ENCODE assay signal across 8 mouse cellular contexts in the genomic region with DNA sequence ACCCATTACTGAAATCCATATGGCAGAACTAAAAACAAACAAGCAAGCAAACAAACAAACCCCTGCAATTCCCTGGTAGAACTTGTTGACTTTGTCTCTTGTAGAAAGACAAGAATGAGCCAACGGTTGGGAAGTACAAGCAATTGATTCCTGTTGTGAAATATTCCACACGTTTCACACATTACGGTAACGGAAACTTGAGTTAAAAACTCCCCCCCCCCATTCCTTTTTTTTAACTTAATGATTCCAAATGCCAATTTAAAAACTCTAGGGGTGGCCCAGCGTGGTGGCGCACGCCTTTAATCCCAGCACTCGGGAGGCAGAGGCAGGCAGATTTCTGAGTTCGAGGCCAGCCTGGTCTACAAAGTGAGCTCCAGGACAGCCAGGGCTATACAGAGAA. TPM values are rescaled to one million over a fixed set of nuclear protein-coding genes. Genes with fewer than 3 reads are reported as not detected.
DNase-seq lines count a peak whose midpoint lies in the region; ATAC-seq and TF ChIP-seq lines count a peak whose summit lies in the region.

A gene (minus strand): TSS at position 101 of the 400 bp plus-strand sequence.

- no peak for TF ChIP-seq CTCF in lung, embryonic 14.5 days (IDR thresholded peaks at IDR 0.05; ENCODE audit: low read depth)

- peak within 1 kb of the TSS; percentile 98 for H3K27ac ChIP-seq in lung, embryonic 14.5 days (ENCODE audit: low read depth)
- H3K27ac ChIP-seq in embryonic facial prominence, embryonic 11.5 days (replicated peaks; ENCODE audit: low read depth, low read length), result peak within 1 kb of the TSS; percentile 92
- peak within 1 kb of the TSS; percentile 98 for H3K27ac ChIP-seq in heart, embryonic 13.5 days (replicated peaks)

- no peak within 1 kb of the TSS for H3ac ChIP-seq in myocyte (ENCODE audit: control insufficient read depth, insufficient read length)

- WGBS in lung, embryonic 14.5 days, result 82% methylated on average over 9 of the region's 9 CpGs
- WGBS in embryonic facial prominence, embryonic 11.5 days, result 88% methylated on average over 9 of the region's 9 CpGs
- WGBS in heart, embryonic 13.5 days, result 88% methylated on average over 9 of the region's 9 CpGs

- H3K9ac ChIP-seq in lung, embryonic 14.5 days, result peak within 1 kb of the TSS; percentile 84
- H3K9ac ChIP-seq in embryonic facial prominence, embryonic 11.5 days (replicated peaks; ENCODE audit: low read length), result peak within 1 kb of the TSS; percentile 90
- peak within 1 kb of the TSS; percentile 90 for H3K9ac ChIP-seq in heart, embryonic 13.5 days

- H3K4me3 ChIP-seq in lung, embryonic 14.5 days (ENCODE audit: low read depth, low read length), result peak within 1 kb of the TSS; percentile 83
- H3K4me3 ChIP-seq in embryonic facial prominence, embryonic 11.5 days (ENCODE audit: low read depth, low read length), result peak within 1 kb of the TSS; percentile 77
- peak within 1 kb of the TSS; percentile 96 for H3K4me3 ChIP-seq in heart, embryonic 13.5 days
- peak within 1 kb of the TSS; percentile 35 for H3K4me3 ChIP-seq in myocyte

- H3K4me1 ChIP-seq in lung, embryonic 14.5 days (ENCODE audit: insufficient read depth), result peaks cover 9% of the 10 kb centered on the region; the same call in 1 of the 2 replicates
- H3K4me1 ChIP-seq in embryonic facial prominence, embryonic 11.5 days (ENCODE audit: control insufficient read depth, insufficient read depth, low read length), result no peaks in the 10 kb centered on the region
- peaks cover 17% of the 10 kb centered on the region for H3K4me1 ChIP-seq in heart, embryonic 13.5 days

- peaks cover 21% of the 10 kb centered on the region for H3K79me2 ChIP-seq in myocyte (ENCODE audit: control insufficient read depth, insufficient read depth)

- peak within 1 kb of the TSS; percentile 80 for H3K4me2 ChIP-seq in lung, embryonic 14.5 days
- H3K4me2 ChIP-seq in embryonic facial prominence, embryonic 11.5 days (ENCODE audit: low read depth, low read length), result peak within 1 kb of the TSS; percentile 78
- H3K4me2 ChIP-seq in heart, embryonic 13.5 days, result peak within 1 kb of the TSS; percentile 98
- H3K4me2 ChIP-seq in myocyte (ENCODE audit: low read depth), result peak within 1 kb of the TSS; percentile 100

- H3K36me3 ChIP-seq in lung, embryonic 14.5 days (ENCODE audit: insufficient read depth), result no peaks in the 10 kb centered on the region
- H3K36me3 ChIP-seq in embryonic facial prominence, embryonic 11.5 days (replicated peaks; ENCODE audit: control insufficient read depth, insufficient read depth, low read depth, low read length), result no peaks in the 10 kb centered on the region
- peaks cover 7% of the 10 kb centered on the region for H3K36me3 ChIP-seq in heart, embryonic 13.5 days
- H3K36me3 ChIP-seq in myocyte (ENCODE audit: control insufficient read depth, insufficient read depth), result peaks cover 3% of the 10 kb centered on the region

- ATAC-seq in lung, embryonic 14.5 days (ENCODE audit: insufficient read depth), result no peak
- ATAC-seq in embryonic facial prominence, embryonic 11.5 days (replicated peaks; ENCODE audit: insufficient number of reproducible peaks, low FRiP score, low TSS enrichment, low read depth), result no peak
- ATAC-seq in heart, embryonic 13.5 days (ENCODE audit: extremely low read depth, insufficient number of reproducible peaks, low FRiP score, low TSS enrichment), result no peak

- no peak for DNase-seq in lung, embryonic 14.5 days
- no peak for DNase-seq in lung, postnatal 25 days (ENCODE audit: low spot score)
- no peak for DNase-seq in embryonic facial prominence, embryonic 11.5 days (ENCODE audit: low spot score)
- DNase-seq in left cerebral cortex, postnatal 14 days (ENCODE audit: low spot score in 2 of 2), result no peak
- no peak for DNase-seq in urinary bladder, postnatal 14 days (ENCODE audit: low spot score)
- no peak for DNase-seq in ovary, postnatal 36 days (ENCODE audit: low spot score)

- intact Hi-C loops in left cerebral cortex, postnatal 14 days (cut with DNase I), result no loop called here

- TF ChIP-seq POLR2A in myocyte (IDR thresholded peaks at IDR 0.05; ENCODE audit: insufficient read length, low read depth), result no peak

- no peaks in the 10 kb centered on the region for H3K9me3 ChIP-seq in lung, embryonic 14.5 days (ENCODE audit: low read depth, low read length)
- no peaks in the 10 kb centered on the region for H3K9me3 ChIP-seq in embryonic facial prominence, embryonic 11.5 days (replicated peaks; ENCODE audit: control insufficient read depth, low read length)
- H3K9me3 ChIP-seq in heart, embryonic 13.5 days, result no peaks in the 10 kb centered on the region

- no peaks in the 10 kb centered on the region for H3K27me3 ChIP-seq in lung, embryonic 14.5 days (ENCODE audit: insufficient read depth, low read length)
- H3K27me3 ChIP-seq in embryonic facial prominence, embryonic 11.5 days (ENCODE audit: control insufficient read depth, insufficient read depth, low read length), result no peaks in the 10 kb centered on the region
- no peaks in the 10 kb centered on the region for H3K27me3 ChIP-seq in heart, embryonic 13.5 days (replicated peaks)
- H3K27me3 ChIP-seq in myocyte (ENCODE audit: control insufficient read depth, insufficient read depth, insufficient read length), result no peaks in the 10 kb centered on the region

TF ChIP-seq in myocyte, 11 proteins besides CTCF, POLR2A, EP300 and RAD21:
- TF ChIP-seq TCF3 (IDR thresholded peaks at IDR 0.05; ENCODE audit: insufficient read length, low read depth), result no peak

RNA-seq across cellular contexts. Expression of the gene that starts here (rescaled TPM):
- 85.1 and 93.4 TPM in 2 replicates for polyA plus RNA-seq in lung, embryonic 14.5 days (2014; fragmentation: Nextera tagmentation; extraction: Ambion mirVana)
- polyA plus RNA-seq in embryonic facial prominence, embryonic 11.5 days (2014; fragmentation: Nextera tagmentation; extraction: Ambion mirVana), result 107 and 108 TPM in 2 replicates
- 106 and 114 TPM in 2 replicates for polyA plus RNA-seq in heart, embryonic 13.5 days (2015; fragmentation: Nextera tagmentation; extraction: Ambion mirVana)
- 100 to 1,000 TPM; 134 to 137 TPM for total RNA-seq in left cerebral cortex, postnatal 14 days (2021)
- 29.3 TPM for polyA plus RNA-seq in myocyte (2012; fragmentation: generic; extraction: Trizol)

Comparison
In these comparisons a context has a peak if more than half of its experiments do, and no peak if none do; other contexts are left out.
1. H3K4me3 ChIP-seq: peak in every context shown above with its lines; median percentile 96 in heart, embryonic 13.5 days; 83 in lung, embryonic 14.5 days; 77 in embryonic facial prominence, embryonic 11.5 days; 35 in myocyte.